Mouse (Mus musculus) central nervous system, embryonic 18 days (tissue): ENCODE data around the gene Olfr1408. TPM values are rescaled to one million over a fixed set of nuclear protein-coding genes. Genes with fewer than 3 reads are reported as not detected.

ENCODE experiments used
- polyA plus RNA-seq: library from polyadenylated mRNA; depleted of rRNA; stranded (reverse); fragments of >200 nt; gene quantifications from 2 replicates; pipeline ENCODE4 v1.2.3, GENCODE M21; 2012; rRNA removed

Gene Olfr1408
- polyA plus RNA-seq = not detected in 2 replicates

GRCm38 (mm10) chr1:173137274-173137673 lies at the start of gene Olfr1408:
Olfr1408 (minus strand) TSS chr1:173137374.

Other genes with a start within 250 kb of the Olfr1408 start
- gene Apcs, start 242.3 kb downstream of the Olfr1408 start, polyA plus RNA-seq = not detected in 2 replicates
- gene Olfr16, start 187.0 kb downstream of the Olfr1408 start, polyA plus RNA-seq = not detected in 2 replicates
- not detected in 2 replicates for gene Olfr1406, start 53.3 kb upstream of the Olfr1408 start, polyA plus RNA-seq
- gene Olfr218, start 60.4 kb upstream of the Olfr1408 start, polyA plus RNA-seq = not detected in 2 replicates
- gene Olfr1404, start 75.0 kb upstream of the Olfr1408 start, polyA plus RNA-seq = not detected in 2 replicates
- 0.05 TPM in 1 of 2 replicates, not detected in the other for gene Fcer1a, start 89.8 kb upstream of the Olfr1408 start, polyA plus RNA-seq
- gene Olfr418, start 128.6 kb upstream of the Olfr1408 start, polyA plus RNA-seq = not detected in 2 replicates
- not detected in 2 replicates for gene Mptx2, start 140.4 kb upstream of the Olfr1408 start, polyA plus RNA-seq
- gene Ackr1, start 196.4 kb upstream of the Olfr1408 start, polyA plus RNA-seq = 96.9 and 102 TPM in 2 replicates
- gene Aim2, start 213.5 kb upstream of the Olfr1408 start, polyA plus RNA-seq = 3.2 and 3.6 TPM in 2 replicates
- gene Cadm3, start 230.3 kb upstream of the Olfr1408 start, polyA plus RNA-seq = 319 and 352 TPM in 2 replicates